Mouse (Mus musculus) gastrocnemius, postnatal 4 days (tissue): ENCODE results near the gene Tnip3. TPM values are rescaled to one million over a fixed set of nuclear protein-coding genes. Genes with fewer than 3 reads are reported as not detected.
A peak's percentile ranks its signal among the peaks of the same experiment; 100 is the strongest.

Source experiments
- DNase-seq, 2 experiments: peaks; one replicate each; pipeline ENCODE4 v3.0.0; 2021 to 2022; ENCODE audit warnings: low spot score in 2 of 2, mixed read lengths in 2 of 2
- long read RNA-seq, 2 experiments: library from polyadenylated mRNA; stranded (forward); transcript quantifications; one replicate each; pipeline ENCODE4 v2.0.0; 2021
- total RNA-seq, 2 experiments: library from RNA; stranded (reverse); gene quantifications; 2 replicates each; pipeline ENCODE4 v1.2.3; 2021

Tnip3 gene
- total RNA-seq: under 1 TPM in 1 of 2 experiments, not detected in 1; 0.23 TPM
- long read RNA-seq, experiment 1: 0 reads
- long read RNA-seq, experiment 2: 0 reads

DNA sequence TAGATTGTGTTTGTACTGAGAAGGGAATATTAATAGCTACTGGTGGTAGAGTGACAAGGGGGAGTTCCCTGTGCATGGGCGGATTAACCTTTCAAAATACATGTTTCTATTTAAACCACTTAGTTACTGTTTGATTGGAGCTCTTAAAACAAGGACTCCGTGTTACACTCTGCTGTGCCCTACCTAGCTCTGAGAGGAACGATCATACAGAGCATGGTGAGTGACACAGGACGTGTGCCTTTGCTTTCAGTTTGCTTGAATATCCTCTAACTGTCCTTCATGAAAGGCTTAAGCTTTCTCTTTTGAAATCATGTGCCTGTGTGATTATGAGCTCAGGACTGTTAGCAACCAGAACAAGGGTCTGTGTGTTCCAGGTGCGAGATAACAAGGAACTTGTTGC is at the start of gene Tnip3:
TSS of gene Tnip3 (plus strand) at position 122 of the 400 bp plus-strand sequence.
- no peak for DNase-seq

DNA sequence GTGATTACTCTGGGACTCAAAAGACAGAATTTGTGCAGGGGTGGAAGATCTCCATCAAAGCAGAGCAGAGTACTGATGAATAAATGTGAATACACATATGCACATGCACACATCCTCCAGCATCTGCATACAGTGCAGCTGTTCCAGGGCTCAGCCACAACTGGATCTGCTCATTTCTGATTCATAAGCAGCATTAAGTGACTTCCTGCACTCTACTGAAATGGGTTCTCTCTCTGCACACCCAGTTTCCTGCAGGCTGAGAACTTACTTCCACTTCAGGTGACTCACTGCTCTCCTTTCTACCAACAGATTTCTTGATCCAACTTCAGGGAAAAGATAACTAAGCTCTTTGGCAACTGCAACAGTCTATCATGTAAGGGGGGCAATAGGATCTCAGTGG is 26.3 kb upstream of the Tnip3 start:
- DNase-seq: no peak

DNA sequence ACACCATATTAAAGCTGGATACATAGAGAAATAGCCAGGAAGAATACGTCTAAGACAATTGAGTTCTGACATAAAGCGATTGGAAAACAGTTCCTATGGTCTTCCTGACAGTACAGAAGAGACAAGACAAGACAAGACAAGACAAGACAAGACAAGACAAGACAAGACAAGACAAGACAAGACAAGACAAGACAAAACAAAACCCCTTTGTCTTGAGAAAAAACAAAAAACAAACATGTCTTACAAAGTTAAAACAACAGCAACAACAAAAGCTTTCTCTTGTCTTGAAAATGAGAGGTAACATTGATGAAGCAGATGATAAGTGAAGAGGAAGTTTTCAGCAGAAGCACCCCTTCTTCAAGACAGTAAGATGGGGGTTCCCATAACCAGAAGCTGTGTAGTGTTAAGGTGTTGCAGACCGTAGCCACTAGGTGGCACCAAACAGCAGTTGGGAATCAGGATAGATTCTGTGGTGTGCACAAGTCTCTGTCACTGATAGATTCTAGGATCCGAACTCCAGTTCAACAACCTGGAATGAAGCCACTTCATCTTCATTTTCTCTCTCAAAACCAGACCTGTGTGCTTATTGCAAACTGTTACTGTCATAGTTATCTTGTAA is 15.0 kb upstream of the Tnip3 start:
- peak; percentile 41 to 55 for DNase-seq

DNA sequence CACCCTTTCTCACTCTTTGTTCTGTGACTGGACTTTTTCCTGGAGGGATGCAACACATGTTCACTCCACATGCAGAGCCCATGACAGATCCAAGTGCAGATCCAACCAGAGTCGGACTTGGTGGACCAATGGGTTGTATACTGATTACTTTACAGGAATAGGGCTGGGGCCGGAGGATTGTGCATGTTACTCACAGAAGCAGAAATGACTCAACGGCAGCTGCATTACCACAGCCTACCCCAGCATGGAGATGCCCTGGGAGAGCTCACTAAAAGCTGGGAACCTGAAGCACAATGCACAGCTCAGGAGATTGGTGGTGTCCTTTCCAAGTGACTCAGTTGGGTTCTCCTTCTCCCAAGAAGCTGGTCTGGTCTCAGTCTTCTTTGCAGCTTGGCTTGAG is 11.3 kb upstream of the Tnip3 start:
- DNase-seq: no peak

DNA sequence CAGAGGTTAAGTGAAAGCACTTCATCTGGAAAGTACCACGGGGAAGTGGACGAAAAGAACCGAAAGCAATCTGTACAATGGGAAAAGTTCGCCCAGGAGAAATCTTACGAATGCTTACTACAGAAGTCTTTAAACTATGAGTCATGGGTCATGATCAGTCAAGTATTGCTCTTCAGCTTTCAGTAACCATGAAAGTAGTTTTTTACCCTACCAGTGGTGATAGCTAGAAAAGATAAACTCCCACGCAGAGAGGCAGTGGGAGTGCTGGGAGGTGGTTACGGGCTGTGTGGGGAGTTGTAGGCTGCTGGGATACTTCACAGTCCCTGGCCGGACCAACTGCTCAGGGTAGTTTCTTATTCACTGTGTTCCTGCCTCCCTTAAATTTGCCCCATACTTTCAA is 8.4 kb upstream of the Tnip3 start:
- no peak for DNase-seq

DNA sequence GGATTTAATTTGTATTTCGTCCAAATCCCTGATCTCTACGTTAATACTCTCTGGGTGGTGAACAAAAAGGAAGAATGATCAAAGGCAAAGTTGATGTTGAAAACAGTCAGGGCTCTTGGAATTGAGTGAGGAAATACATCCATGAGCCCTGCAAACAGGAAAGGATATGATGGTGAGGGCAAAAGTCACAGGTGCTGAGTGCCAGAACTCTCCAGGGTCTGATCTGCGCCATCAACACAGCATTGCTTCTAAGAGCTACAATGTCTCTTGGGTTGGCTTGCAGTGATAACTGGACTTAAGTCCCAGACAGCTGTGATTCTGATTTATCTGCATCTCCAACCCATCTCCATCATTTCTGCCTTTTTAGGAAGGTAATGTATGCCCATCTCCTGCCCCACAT is 4.3 kb upstream of the Tnip3 start:
- no peak for DNase-seq

DNA sequence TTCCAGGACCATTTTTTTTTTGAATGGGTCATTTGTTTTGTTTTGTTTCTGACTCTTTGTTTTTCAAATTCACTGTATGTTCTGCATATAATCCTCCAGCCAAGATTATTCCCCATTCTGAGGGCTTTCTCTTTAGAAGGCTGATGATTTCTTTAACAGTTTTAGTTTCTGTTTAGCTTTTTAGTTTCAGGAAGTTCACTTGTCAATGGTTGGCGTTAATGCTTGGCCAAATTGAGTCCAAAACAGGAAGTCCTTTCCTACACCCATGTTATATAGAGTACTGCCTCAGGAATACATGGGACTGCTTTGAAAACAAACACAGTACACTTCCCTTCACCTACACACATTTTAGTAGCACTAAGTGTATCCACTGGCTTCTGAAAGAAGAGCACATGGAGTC is 2.8 kb downstream of the Tnip3 start:
- DNase-seq: no peak

DNA sequence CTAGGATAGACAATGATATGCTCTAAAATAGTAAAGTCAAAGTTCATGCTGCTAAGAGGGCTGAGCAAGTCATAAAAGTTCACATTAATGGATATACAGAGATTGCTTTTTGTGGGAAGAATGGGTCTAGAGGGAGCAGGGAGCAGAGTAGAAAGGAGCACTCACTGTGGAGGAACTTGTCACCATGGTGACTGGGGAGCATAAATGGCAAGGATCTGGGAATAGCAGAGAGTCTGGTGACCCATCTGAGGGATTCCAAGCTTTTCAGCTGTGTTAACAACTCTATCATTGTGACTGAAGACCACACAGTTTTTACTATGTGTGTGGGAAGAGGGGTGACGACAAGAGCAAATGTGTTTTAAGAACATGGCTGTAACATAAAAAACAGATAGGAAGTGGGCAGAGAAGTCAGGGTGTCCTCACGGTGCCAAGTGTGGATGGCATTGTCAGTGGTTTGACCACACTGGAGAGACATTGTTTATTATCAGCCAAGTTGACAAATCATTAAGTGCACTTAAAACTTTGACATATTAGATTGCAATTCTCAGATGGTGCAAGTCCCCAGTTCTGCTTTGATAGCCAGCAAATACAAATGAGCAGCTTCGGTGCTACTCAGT is 6.2 kb downstream of the Tnip3 start:
- no peak for DNase-seq

DNA sequence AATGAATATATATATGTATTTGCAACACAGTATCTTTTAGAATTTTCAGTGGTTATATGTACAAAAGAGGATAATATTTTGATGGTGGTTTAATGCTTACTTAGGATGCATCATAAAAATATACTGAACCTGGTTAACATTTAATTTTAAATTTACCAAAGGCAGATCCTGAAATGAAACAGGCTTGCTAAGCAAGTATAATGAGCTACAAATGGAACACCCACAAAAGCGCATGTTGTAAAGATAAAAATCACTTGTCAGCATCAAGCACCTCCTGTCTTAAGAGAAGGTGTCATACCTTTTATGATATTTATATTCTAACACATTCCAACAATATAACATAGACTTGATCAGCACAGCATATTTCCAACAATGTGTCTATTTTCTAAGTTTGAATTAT is 8.6 kb downstream of the Tnip3 start:
- no peak for DNase-seq

DNA sequence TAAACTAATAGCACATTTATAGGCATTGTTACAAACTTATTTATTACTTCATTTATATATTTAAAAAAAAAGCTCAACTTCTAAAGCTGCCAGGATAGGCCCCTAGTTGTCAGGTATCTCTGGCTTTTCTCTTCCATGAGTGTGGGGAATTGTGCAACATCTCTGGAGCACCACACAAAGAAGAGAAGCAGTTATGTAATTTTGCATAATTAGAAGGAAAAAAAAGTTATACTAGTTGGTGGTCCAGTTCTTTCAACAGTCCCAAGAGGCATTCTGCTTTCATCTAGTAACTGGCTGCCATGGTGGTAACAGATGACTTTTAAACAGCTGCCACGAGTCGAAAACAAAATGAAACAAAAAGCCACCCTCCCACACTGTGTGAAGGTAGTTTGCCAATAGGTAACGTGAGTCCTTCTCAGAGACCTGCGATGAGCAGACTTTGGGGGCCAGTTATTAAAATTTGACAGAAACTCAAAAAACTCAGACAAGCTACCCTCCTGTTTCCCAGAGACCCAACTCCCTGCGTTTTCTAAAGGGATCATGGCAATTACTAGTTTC is 12.3 kb downstream of the Tnip3 start:
- no peak for DNase-seq

DNA sequence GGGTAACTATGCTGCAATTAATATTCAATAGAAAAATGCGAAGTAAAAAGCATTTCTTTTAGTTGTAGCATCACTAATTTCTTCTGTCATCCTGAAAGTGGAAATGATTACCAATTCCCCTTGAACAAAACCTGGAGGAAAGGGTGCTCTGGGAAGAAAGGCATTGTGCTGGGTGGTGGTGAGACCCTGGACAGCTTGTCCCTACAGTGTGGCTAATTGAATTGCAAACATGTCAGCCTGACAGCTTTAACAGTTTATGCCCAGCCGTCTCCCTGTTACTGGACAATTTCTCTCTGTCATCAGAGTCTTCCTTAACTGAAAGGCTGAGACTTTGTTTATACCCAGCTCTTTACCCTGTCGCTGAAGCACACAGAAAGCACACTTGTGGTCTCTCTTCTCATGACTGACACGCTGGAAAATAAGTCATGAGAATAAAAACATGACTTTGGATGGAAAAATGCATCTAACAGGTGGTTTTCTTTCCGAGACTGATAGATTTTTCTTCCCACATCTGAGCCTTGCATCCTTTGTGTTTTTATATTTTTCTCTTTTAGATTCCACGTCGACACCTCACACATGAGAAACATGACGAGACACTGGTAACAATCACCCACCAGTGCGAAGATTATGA is 13.0 kb downstream of the Tnip3 start:
- no peak for DNase-seq

DNA sequence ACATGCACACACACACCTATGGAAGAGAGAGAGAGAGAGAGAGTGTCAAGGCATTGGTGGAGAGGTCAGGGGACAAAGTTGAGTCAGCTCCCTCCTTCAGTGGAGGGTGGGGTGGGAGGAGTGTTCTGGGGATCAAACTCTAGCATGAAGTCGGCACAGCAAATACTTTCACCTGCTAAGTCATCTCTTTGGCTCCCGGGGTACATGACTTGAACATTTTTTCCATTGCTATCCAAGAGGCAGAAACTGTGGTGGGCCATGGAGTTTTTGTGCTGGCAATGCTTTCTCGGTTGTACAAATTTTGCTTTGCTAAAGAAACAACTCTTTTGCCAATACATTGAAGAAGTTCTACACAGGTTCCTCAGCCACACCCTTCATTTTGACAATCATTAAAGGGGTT is 13.8 kb downstream of the Tnip3 start:
- DNase-seq: no peak

DNA sequence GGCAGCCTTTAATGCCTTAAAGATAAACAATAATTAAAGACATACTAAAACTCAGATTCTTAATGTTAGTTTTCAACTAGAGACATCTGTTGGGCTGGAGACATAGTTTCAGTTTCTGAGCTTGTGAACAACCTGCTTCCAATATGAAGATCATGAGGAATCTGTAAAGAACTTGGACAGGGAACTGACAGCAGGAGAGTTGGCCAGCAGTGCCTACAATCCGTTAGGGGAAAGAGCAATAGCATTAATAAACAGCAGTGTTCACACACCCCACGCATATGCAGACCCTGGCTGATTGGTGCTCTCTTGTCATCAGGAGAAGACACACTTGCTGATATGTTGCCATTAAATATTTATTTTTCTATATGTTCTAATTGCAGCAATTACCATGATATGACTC is 15.0 kb downstream of the Tnip3 start:
- no peak for DNase-seq

DNA sequence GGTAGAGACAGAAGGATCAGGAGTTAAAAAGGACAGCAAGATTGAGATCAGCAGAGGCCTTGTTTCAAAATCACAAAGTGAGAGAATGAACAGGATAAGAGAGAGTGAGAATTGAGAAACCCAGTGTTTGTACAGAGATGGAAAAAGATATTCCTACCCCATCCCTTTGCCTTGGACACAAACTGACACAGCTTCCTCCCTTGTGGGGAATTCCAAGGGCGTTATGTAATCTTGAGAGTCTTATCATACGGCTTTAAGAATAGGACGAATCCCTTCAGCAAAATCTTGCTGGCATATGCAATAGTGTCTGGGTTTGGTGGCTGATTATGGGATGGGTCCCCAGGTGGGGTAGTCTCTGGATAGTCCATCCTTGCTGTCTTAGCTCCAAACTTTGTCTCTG is 16.0 kb downstream of the Tnip3 start:
- no peak for DNase-seq

DNA sequence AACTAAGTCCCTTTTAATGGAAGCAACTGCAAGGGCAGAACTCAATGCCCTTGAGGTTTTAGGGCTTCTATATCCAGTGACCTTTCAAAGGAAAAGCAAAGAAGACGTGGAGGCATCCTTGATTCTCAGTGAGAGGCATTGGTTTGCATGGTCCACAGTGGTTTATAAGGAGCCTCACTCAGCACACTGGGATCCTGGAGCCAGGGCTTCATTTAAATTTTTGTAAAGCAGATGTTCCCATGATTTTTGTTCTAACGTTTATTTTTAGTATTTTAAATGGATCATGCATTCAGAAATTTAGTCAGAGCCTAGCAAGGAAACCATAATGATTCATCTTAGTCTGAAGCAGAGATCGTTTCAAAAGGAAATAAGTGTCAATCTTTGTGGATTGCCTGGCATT is 17.3 kb downstream of the Tnip3 start:
- no peak for DNase-seq

DNA sequence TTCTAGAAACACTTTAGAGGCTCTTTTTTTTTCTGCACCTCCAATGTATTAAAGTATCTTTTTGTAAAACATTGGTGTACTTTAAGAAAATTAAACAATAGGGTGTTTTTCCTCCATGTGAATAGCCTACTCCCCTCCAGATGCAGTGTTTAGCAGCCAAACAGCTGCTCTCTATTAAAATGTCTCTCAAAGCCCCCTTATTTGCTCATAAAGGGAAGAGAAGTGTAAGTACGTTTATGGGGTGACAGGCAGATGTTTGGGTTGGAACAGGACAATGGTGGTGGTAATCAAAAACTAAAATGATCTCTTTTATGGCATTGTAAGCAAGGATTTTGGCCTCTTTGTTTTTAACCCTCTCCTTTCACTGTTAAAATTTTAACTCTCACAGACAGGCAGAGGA is 17.8 kb downstream of the Tnip3 start:
- DNase-seq: no peak

DNA sequence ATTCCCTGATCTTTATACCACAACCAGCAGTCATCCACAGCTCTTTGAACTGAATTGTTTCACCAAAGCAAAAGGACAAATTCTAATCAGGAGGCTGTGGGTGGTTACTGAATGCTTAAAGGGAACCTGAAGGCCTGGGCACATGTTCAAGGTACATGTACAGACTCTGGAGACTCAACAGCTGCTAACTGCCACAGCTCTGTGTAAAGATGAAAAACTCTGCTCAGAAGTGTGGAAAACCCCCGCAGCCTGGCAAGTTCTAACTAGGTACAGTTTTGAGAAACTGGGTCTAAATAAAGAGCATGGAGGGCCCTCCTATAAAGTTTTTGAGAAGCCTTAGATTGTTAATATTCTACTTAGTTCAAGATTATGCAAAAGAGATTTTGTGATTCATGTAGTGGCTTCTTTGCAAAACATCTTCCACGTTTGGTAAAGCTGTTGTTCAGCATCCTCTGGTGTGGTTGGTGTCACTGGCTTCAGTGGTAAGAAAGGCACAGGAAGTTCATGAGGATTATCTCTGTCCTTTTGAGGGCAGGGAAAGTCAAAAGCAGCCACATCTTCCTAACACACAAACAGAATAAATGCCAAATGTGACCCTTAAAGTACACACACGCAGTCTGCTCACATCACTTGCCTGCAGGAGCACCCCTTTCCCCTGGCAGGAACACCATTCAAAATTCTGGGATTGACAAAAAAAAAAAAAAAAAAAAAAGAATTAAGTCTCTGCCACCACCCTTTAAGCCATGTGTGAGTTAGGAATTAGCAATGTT is 39.0 kb downstream of the Tnip3 start:
- DNase-seq: no peak

DNA sequence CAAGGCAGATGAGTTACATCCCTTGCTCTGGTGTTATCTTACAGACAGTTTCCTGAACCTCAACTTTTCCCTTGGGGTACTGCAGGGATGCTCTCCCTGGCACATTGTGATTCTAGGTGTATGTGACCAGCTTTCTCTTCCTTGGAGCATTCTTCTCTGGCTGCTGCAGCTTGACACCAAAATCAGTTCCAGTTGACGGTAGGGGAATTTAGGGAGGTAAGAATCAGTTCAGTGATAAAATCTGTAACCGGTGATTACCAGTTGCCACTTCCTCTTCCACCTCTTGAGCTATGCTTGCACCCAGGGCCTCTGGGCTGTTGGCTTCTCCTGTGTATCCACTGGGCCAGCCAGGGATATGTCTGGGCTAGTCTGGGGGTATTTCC is 39.5 kb downstream of the Tnip3 start:
- no peak for DNase-seq

DNA sequence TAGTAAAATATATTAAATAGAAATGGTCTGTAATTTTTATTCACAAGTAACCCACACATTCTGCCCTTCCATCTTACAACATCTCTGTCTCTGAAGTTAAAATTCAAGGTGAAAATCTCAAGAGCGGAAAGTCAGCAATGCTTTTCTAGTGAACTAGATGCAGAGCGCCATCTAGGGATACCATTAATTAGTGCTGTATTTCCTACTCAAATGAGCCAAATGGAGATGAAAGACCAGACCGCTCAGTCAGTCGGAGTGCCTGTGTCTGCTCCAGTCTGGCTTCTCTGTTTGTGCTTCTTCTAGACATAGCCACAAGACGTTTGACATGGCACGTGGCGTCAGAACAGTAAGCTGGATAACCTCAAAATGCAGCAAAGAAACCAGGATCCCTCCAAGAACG is 44.6 kb downstream of the Tnip3 start:
- DNase-seq: peak in 1 of 2 experiments; percentile 35

DNA sequence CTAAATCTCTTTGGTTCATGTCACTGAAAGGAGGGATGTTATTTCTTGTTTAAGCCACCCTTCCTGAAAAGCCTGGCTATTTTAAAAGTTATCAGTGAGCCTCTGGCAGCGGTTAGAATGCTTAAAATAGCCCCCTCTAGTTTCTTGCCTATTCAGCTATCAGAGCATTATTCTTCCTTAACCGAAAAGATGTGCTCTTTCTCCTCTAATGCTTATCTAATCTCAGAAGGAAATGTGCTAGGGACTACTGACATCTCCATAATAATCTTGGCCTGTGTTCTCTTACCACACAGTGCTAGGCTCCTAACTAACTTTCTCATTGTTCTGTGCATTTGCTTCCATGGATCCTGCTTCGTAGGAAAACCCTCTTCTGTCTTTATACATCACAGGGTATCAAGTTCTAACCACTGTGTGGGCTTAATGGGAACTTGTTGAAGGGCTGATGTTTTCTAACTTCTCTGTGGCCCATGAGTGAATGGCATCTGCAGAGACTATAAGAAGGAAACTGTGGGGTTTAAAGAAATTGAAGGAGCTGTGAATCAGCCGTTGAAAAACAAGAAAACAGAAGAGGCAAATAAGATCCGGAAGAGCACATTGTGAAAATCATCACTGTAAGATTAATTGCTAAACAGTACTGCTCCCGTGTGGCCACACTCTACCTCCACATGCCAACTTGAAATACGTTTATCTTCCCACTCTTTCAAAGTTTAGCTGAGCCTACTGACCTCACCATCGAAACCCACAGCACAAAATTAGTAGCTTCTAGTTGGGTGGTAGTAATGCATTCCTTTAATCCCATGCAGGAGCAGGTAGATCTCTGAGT is 53.2 kb downstream of the Tnip3 start:
- DNase-seq: no peak

DNA sequence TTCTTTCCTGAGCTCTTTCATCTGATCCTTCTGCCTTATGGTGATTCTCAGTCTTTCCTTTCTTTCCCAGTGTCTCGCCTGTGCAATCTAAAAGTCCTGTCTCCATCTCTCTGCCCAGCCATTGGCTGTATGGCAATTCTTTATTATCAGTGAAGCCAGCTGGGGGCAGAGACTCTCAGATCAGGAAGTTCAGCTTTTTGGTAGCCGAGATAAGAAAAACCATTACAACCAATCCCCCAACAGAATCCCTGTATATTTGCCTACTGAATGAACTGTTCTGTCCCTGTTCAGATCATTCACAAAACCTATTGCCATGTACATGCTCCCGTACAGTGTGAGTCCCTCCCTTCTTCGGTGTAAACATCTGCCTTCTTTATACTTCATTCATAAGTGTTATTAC is 57.9 kb downstream of the Tnip3 start:
- no peak for DNase-seq
